Mouse (Mus musculus): ENCODE data around the gene Skap1. TPM values are rescaled to one million over a fixed set of nuclear protein-coding genes. Genes with fewer than 3 reads are reported as not detected.
A peak's percentile ranks its signal among the peaks of the same experiment; 100 is the strongest.
"Not testable (repeated sequence)": the region's sequence is repeated elsewhere in the genome, so short reads cannot be mapped to it uniquely, and the experiment has no call there.

Gene Skap1
- polyA plus RNA-seq, 1 experiment from 2014 or later, result 0.46 TPM

- 23% methylated on average over 7 of the region's 7 CpGs for WGBS
- H3K4me3 ChIP-seq, result no peak overlapping the region
- DNase-seq (ENCODE audit: low spot score), result peak; percentile 76
- H3K36me3 ChIP-seq (replicated peaks), result no peaks in the 10 kb centered on the region
- no peak overlapping the region for H3K27ac ChIP-seq (replicated peaks)
- H3K9me3 ChIP-seq, result no peaks in the 10 kb centered on the region
- no peaks in the 10 kb centered on the region for H3K27me3 ChIP-seq (replicated peaks; ENCODE audit: low read depth, poor library complexity, severe bottlenecking)
- peaks cover 12% of the 10 kb centered on the region for H3K4me1 ChIP-seq
These were observed 232.6 kb downstream of the Skap1 start for GRCm38 (mm10) chr11:96696842-96697455.

GRCm38 (mm10) chr11:96697467-96697866, 233.1 kb downstream of the Skap1 start:
- no peaks in the 10 kb centered on the region for H3K27me3 ChIP-seq (replicated peaks; ENCODE audit: low read depth, poor library complexity, severe bottlenecking)
- H3K9me3 ChIP-seq, result no peaks in the 10 kb centered on the region
- H3K27ac ChIP-seq (replicated peaks), result no peak overlapping the region
- peaks cover 12% of the 10 kb centered on the region for H3K4me1 ChIP-seq
- no peak for DNase-seq (ENCODE audit: low spot score)
- 84% methylated on average over 4 of the region's 4 CpGs for WGBS
- H3K36me3 ChIP-seq (replicated peaks), result no peaks in the 10 kb centered on the region
- H3K4me3 ChIP-seq, result no peak overlapping the region

DNA sequence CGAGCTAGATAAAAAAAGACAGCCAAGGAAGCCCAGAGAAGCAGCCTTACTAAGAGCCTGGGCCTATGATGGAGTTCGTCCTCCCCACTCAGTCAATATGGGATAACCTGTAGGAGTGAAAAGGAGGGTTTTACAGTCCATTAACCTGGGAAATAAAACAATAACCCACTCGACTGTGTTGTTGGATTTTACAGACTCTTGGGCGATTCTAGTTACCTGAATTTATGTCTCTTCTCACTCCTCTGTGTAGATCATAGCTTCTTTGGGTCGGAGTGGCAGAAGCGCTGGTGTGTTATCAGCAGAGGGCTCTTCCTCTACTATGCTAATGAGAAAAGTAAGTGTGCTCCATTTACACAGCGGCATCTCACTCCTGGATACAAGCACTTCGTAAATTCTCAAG, 239.4 kb downstream of the Skap1 start:
- no peak for DNase-seq (ENCODE audit: low spot score)
- Histone ChIP-seq H3K27me3 (replicated peaks; ENCODE audit: low read depth, poor library complexity, severe bottlenecking) (peaks cover 21% of the 10 kb centered on the region), H3K27ac (replicated peaks) (no peak overlapping the region), H3K4me3 (no peak overlapping the region), H3K36me3 (replicated peaks) (no peaks in the 10 kb centered on the region), H3K9me3 (no peaks in the 10 kb centered on the region), H3K4me1 (0 out of 2 replicates have a peak, but pooled peaks cover 5% of the 10 kb centered on the region)
- 80% methylated on average over 8 of the region's 8 CpGs for WGBS

GRCm38 (mm10) chr11:96711268-96711667, 246.9 kb downstream of the Skap1 start:
- H3K4me3 ChIP-seq, result no peak overlapping the region
- no peaks in the 10 kb centered on the region for H3K36me3 ChIP-seq (replicated peaks)
- no peaks in the 10 kb centered on the region for H3K9me3 ChIP-seq
- no peak for DNase-seq (ENCODE audit: low spot score)
- peaks cover 5% of the 10 kb centered on the region; the same call in 1 of the 2 replicates for H3K4me1 ChIP-seq
- H3K27ac ChIP-seq (replicated peaks), result no peak overlapping the region
- peaks cover 21% of the 10 kb centered on the region for H3K27me3 ChIP-seq (replicated peaks; ENCODE audit: low read depth, poor library complexity, severe bottlenecking)
- WGBS, result 74% methylated on average over 5 of the region's 5 CpGs

DNA sequence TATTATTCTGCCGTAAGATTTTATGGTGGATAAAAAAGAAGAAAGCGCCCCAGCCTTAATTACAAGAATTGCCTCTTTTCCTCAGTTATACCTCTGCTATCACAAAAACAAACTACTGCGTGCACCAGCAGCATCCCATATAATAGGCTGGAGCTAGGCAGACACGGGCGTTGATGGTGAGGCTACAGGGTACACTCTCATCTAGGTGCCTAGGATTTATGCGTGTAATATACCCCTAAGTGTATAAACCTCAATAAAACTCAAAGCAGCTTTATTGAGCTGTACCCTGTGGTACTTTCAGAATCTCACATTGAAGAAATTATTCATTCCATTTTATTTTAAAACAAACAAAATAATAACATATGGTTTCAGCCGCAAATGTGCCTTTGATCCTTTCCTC, 247.3 kb downstream of the Skap1 start:
- Histone ChIP-seq H3K4me1 (peaks cover 5% of the 10 kb centered on the region; the same call in 1 of the 2 replicates), H3K4me3 (no peak overlapping the region), H3K27me3 (replicated peaks; ENCODE audit: low read depth, poor library complexity, severe bottlenecking) (peaks cover 18% of the 10 kb centered on the region), H3K9me3 (no peaks in the 10 kb centered on the region), H3K27ac (replicated peaks) (no peak overlapping the region), H3K36me3 (replicated peaks) (no peaks in the 10 kb centered on the region)
- WGBS, result 91% methylated on average over 7 of the region's 7 CpGs
- DNase-seq (ENCODE audit: low spot score), result no peak

GRCm38 (mm10) chr11:96713210-96714005, 249.0 kb downstream of the Skap1 start:
- no peak overlapping the region for H3K4me3 ChIP-seq
- no peak overlapping the region for H3K27ac ChIP-seq (replicated peaks)
- no peaks in the 10 kb centered on the region for H3K36me3 ChIP-seq (replicated peaks)
- DNase-seq (ENCODE audit: low spot score), result no peak
- peaks cover 1% of the 10 kb centered on the region; the same call in 1 of the 2 replicates for H3K4me1 ChIP-seq
- no peaks in the 10 kb centered on the region for H3K9me3 ChIP-seq
- WGBS, result 60% methylated on average over 18 of the region's 18 CpGs
- peaks cover 4% of the 10 kb centered on the region; the same call in 1 of the 2 replicates for H3K27me3 ChIP-seq (replicated peaks; ENCODE audit: low read depth, poor library complexity, severe bottlenecking)

GRCm38 (mm10) chr11:96714011-96714410, 249.6 kb downstream of the Skap1 start:
- WGBS, result 70% methylated on average over 7 of the region's 7 CpGs
- no peak overlapping the region for H3K4me3 ChIP-seq
- no peak overlapping the region for H3K27ac ChIP-seq (replicated peaks)
- no peaks in the 10 kb centered on the region; the same call in 1 of the 2 replicates for H3K4me1 ChIP-seq
- H3K27me3 ChIP-seq (replicated peaks; ENCODE audit: low read depth, poor library complexity, severe bottlenecking), result no peaks in the 10 kb centered on the region
- H3K9me3 ChIP-seq, result no peaks in the 10 kb centered on the region
- H3K36me3 ChIP-seq (replicated peaks), result no peaks in the 10 kb centered on the region
- DNase-seq (ENCODE audit: low spot score), result no peak

GRCm38 (mm10) chr11:96715168-96715567, 250.8 kb downstream of the Skap1 start:
- H3K27me3 ChIP-seq (replicated peaks; ENCODE audit: low read depth, poor library complexity, severe bottlenecking); H3K4me1 ChIP-seq; H3K27ac ChIP-seq (replicated peaks); H3K36me3 ChIP-seq (replicated peaks); H3K9me3 ChIP-seq; DNase-seq (ENCODE audit: low spot score); H3K4me3 ChIP-seq: not testable (repeated sequence)
- whole genome bisulfite sequencing, result 89% methylated on average over 5 of the region's 5 CpGs

DNA sequence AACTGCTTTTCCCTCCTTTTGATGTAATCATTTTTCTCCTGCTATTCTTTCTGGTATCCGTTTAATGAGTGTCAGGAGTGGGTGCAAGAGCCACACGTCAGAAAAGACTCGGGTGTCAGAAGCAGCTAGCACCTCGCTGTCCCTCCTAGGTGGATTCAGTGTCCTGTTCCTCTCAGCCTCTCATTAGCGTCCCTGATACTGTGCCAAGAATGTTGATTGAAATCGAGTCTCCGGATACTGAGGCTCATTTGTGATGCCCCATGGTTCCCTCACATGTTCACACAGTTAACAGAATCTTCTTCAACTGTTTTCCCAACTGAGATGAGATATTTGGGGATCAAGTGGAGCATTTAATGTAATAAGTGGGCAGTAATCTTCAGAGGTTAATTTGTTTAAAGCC, 254.2 kb downstream of the Skap1 start:
- Histone ChIP-seq H3K9me3 (no peaks in the 10 kb centered on the region), H3K27me3 (replicated peaks; ENCODE audit: low read depth, poor library complexity, severe bottlenecking) (0 out of 2 replicates have a peak, but pooled peaks cover 1% of the 10 kb centered on the region), H3K27ac (replicated peaks) (no peak overlapping the region), H3K36me3 (replicated peaks) (no peaks in the 10 kb centered on the region), H3K4me3 (no peak overlapping the region), H3K4me1 (no peaks in the 10 kb centered on the region)
- 68% methylated on average over 7 of the region's 7 CpGs for WGBS
- no peak for DNase-seq (ENCODE audit: low spot score)

DNA sequence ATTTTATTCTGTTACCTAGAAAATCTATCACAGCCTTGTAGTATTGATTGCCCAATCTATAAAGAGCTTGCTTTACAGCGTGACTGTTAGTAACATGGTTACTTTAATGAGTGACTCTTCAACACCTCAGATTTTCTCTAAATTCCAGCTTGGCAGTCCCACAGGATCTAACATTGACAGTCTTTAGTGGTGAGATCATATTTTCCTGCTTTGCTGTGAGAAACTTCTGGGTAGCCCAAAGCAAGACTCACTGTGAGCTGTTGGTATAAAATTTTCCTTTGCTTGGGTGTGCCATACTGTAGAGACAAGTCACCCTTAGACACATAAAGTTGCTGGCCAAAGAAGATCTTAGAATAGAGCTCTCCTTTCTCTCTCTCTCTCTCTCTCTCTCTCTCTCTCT, 261.4 kb downstream of the Skap1 start:
- H3K36me3 ChIP-seq (replicated peaks), result no peaks in the 10 kb centered on the region
- peaks cover 6% of the 10 kb centered on the region for H3K4me1 ChIP-seq
- 78% methylated on average over 1 of the region's 1 CpGs for WGBS
- no peak overlapping the region for H3K4me3 ChIP-seq
- H3K9me3 ChIP-seq, result no peaks in the 10 kb centered on the region
- H3K27ac ChIP-seq (replicated peaks), result no peak overlapping the region
- no peak for DNase-seq (ENCODE audit: low spot score)
- H3K27me3 ChIP-seq (replicated peaks; ENCODE audit: low read depth, poor library complexity, severe bottlenecking), result 0 out of 2 replicates have a peak, but pooled peaks cover 9% of the 10 kb centered on the region

GRCm38 (mm10) chr11:96728577-96728976, 264.2 kb downstream of the Skap1 start:
- Histone ChIP-seq H3K27me3 (replicated peaks; ENCODE audit: low read depth, poor library complexity, severe bottlenecking) (peaks cover 10% of the 10 kb centered on the region; the same call in 1 of the 2 replicates), H3K4me3 (no peak overlapping the region), H3K4me1 (peaks cover 14% of the 10 kb centered on the region), H3K9me3 (no peaks in the 10 kb centered on the region), H3K27ac (replicated peaks) (no peak overlapping the region), H3K36me3 (replicated peaks) (no peaks in the 10 kb centered on the region)
- DNase-seq (ENCODE audit: low spot score), result no peak
- WGBS, result 43% methylated on average over 2 of the region's 2 CpGs

DNA sequence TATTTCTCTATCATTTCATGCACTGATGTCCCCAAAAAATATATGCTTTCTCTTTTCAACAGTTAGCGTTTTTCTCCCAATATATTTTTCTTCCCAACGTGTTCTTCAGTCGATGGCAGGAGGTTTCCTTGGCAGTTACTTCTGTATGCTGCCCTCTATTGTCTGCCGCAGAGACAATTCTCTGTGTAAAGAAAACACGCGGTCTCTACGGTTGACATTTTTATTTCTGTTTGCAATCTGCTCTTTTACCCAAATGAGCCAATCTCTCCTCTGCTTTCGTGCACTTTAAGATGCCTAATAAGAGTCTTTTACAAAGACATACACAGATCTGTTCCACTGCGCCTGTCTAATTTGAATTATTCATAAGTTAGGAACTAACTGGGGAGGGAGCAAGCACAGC, 265.1 kb downstream of the Skap1 start:
- H3K36me3 ChIP-seq (replicated peaks), result no peaks in the 10 kb centered on the region
- no peak for DNase-seq (ENCODE audit: low spot score)
- WGBS, result 59% methylated on average over 9 of the region's 9 CpGs
- H3K27me3 ChIP-seq (replicated peaks; ENCODE audit: low read depth, poor library complexity, severe bottlenecking), result peaks cover 6% of the 10 kb centered on the region; the same call in 1 of the 2 replicates
- H3K9me3 ChIP-seq, result no peaks in the 10 kb centered on the region
- H3K27ac ChIP-seq (replicated peaks), result no peak overlapping the region
- H3K4me1 ChIP-seq, result peaks cover 14% of the 10 kb centered on the region
- no peak overlapping the region for H3K4me3 ChIP-seq

DNA sequence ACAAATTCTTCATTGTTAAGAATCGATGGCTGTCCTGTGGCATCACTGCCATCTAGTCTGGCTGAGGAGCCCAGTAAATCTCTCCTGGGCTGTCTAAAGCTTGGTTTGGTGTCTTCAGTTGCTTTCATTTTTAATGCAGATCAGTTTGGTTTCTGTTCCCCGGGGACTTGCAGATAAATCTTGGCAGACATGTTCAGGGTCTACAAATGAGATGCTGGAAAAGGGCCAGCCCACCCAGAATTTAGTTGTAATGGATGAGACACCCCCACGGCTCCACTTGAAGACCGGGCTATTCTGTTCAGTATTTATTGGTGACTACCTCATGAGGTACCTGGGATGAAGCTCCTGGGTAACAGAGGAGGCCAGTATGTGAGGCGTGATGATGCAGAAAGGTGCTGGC, 265.9 kb downstream of the Skap1 start:
- Histone ChIP-seq H3K27me3 (replicated peaks; ENCODE audit: low read depth, poor library complexity, severe bottlenecking) (peaks cover 6% of the 10 kb centered on the region), H3K27ac (replicated peaks) (no peak overlapping the region), H3K36me3 (replicated peaks) (no peaks in the 10 kb centered on the region), H3K4me3 (no peak overlapping the region), H3K9me3 (no peaks in the 10 kb centered on the region), H3K4me1 (peaks cover 14% of the 10 kb centered on the region)
- 87% methylated on average over 5 of the region's 5 CpGs for WGBS
- no peak for DNase-seq (ENCODE audit: low spot score)
